Mouse (Mus musculus): Measurements from ENCODE around the gene Slc25a1. TPM values are rescaled to one million over a fixed set of nuclear protein-coding genes. Genes with fewer than 3 reads are reported as not detected.

The Slc25a1 gene
- polyA plus RNA-seq, 1 experiment from 2014 or later = 66.2 TPM

Other genes starting within 250 kb of the Slc25a1 start
- gene Med15, start 195.3 kb downstream of the Slc25a1 start, polyA plus RNA-seq (2014; fragmentation: Nextera tagmentation; extraction: Ambion mirVana) = 32.8 and 33.6 TPM in 2 replicates
- gene Klhl22, start 168.6 kb downstream of the Slc25a1 start, polyA plus RNA-seq (2014; fragmentation: Nextera tagmentation; extraction: Ambion mirVana) = 48.0 and 58.1 TPM in 2 replicates
- gene Scarf2, start 130.9 kb downstream of the Slc25a1 start, polyA plus RNA-seq (2014; fragmentation: Nextera tagmentation; extraction: Ambion mirVana) = 13.5 and 15.3 TPM in 2 replicates
- not detected in 2 replicates for gene B830017H08Rik, start 95.1 kb downstream of the Slc25a1 start, polyA plus RNA-seq (2014; fragmentation: Nextera tagmentation; extraction: Ambion mirVana)
- 1.7 and 2.0 TPM in 2 replicates for gene Car15, start 89.9 kb downstream of the Slc25a1 start, polyA plus RNA-seq (2014; fragmentation: Nextera tagmentation; extraction: Ambion mirVana)
- gene Gm20518, start 36.5 kb downstream of the Slc25a1 start, polyA plus RNA-seq (2014; fragmentation: Nextera tagmentation; extraction: Ambion mirVana) = 0.14 and 0.20 TPM in 2 replicates
- gene Tssk1, start 34.0 kb downstream of the Slc25a1 start, polyA plus RNA-seq (2014; fragmentation: Nextera tagmentation; extraction: Ambion mirVana) = not detected in 2 replicates
- 68.8 and 76.6 TPM in 2 replicates for gene Dgcr2, start 29.7 kb downstream of the Slc25a1 start, polyA plus RNA-seq (2014; fragmentation: Nextera tagmentation; extraction: Ambion mirVana)
- not detected in 2 replicates for gene Tssk2, start 29.6 kb downstream of the Slc25a1 start, polyA plus RNA-seq (2014; fragmentation: Nextera tagmentation; extraction: Ambion mirVana)
- 38.4 and 40.3 TPM in 2 replicates for gene Ess2, start 16.9 kb downstream of the Slc25a1 start, polyA plus RNA-seq (2014; fragmentation: Nextera tagmentation; extraction: Ambion mirVana)
- gene Gsc2, start 13.2 kb downstream of the Slc25a1 start, polyA plus RNA-seq (2014; fragmentation: Nextera tagmentation; extraction: Ambion mirVana) = 0.24 TPM in 1 of 2 replicates, not detected in the other
- gene Vpreb2, start 52.2 kb upstream of the Slc25a1 start, polyA plus RNA-seq (2014; fragmentation: Nextera tagmentation; extraction: Ambion mirVana) = not detected in 2 replicates
- gene Dgcr6, start 124.6 kb upstream of the Slc25a1 start, polyA plus RNA-seq (2014; fragmentation: Nextera tagmentation; extraction: Ambion mirVana) = 118 and 130 TPM in 2 replicates
- 10.4 and 11.0 TPM in 2 replicates for gene Prodh, start 162.0 kb upstream of the Slc25a1 start, polyA plus RNA-seq (2014; fragmentation: Nextera tagmentation; extraction: Ambion mirVana)
- 1.1 and 1.7 TPM in 2 replicates for gene Rtn4r, start 199.4 kb upstream of the Slc25a1 start, polyA plus RNA-seq (2014; fragmentation: Nextera tagmentation; extraction: Ambion mirVana)

All from embryonic facial prominence, embryonic 11.5 days (tissue).